Mouse (Mus musculus) cerebellum, adult 2 months (tissue): Measurements from ENCODE around the gene Vps37c. TPM values are rescaled to one million over a fixed set of nuclear protein-coding genes. Genes with fewer than 3 reads are reported as not detected.

Experiments
- DNase-seq, 2 experiments: peaks; one replicate each; pipeline ENCODE4 v3.0.0; 2021
- H3K27ac ChIP-seq: fragments of 200-500 bp; 2 replicates; pipeline ENCODE4 v1.5.1; 2012; ENCODE audit warnings: low read length, control low read depth, inconsistent platforms; ENCODE audit not compliant: insufficient read depth
- H3K27me3 ChIP-seq: fragments of 200-500 bp; 2 replicates; pipeline ENCODE4 v1.6.1; 2012; ENCODE audit warnings: inconsistent platforms, mild to moderate bottlenecking, low read length, moderate library complexity; ENCODE audit not compliant: control insufficient read depth, insufficient read depth
- H3K4me1 ChIP-seq: fragments of 200-500 bp; 2 replicates; pipeline ENCODE4 v1.6.1; 2011; ENCODE audit warnings: low read length; ENCODE audit not compliant: control insufficient read depth, insufficient read depth
- H3K4me3 ChIP-seq: fragments of 200-500 bp; replicated peaks from 2 replicates; pipeline ENCODE3; 2011; ENCODE audit warnings: mild to moderate bottlenecking, low read depth, low read length, control low read depth; ENCODE audit not compliant: insufficient read depth
- CTCF ChIP-seq: fragments of 200-500 bp; IDR thresholded peaks from 2 replicates; pipeline ENCODE4 v1.5.1; 2011; ENCODE audit warnings: low read depth, mild to moderate bottlenecking, control low read depth, low read length, moderate library complexity, borderline replicate concordance; ENCODE audit not compliant: insufficient read depth
- POLR2A ChIP-seq: fragments of 200-500 bp; IDR thresholded peaks from 2 replicates; pipeline ENCODE4 v1.6.1; 2011; ENCODE audit warnings: low read length, control low read depth, borderline replicate concordance; ENCODE audit not compliant: insufficient read depth
- WGBS: fragments of 180-500 bp; shearing (Covaris S2); methylation state at CpG from one replicate; pipeline ENCODE4 v1.1.7; 2018; 5-methylcytosine and 5-hydroxymethylcytosine counted together
- polyA plus RNA-seq: library from polyadenylated mRNA; depleted of rRNA; stranded (reverse); fragments of >200 nt; gene quantifications from 2 replicates; pipeline ENCODE4 v1.2.3, GENCODE M21; 2012

Gene Vps37c
- polyA plus RNA-seq, 1 experiment: 31.4 TPM

DNA sequence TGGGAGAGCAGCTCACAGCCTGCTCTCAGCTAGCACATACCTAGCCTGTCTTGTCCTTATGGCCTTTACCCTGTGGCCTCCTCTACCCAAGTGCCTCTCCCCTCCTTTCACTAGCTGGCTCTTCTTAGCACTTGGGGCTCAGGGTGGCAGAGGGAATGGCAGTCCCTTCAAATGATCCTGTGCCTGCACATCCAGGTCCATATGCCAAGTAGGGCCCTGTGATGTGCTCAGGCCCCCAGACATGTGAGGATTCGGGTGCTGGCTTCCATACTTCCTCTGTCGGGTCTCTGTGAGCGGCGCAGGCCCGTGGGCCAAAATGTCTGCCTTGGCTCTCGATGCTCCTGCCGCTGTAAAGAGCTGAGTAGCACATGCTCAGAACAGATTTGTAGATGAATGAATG lies 47.3 kb downstream of the Vps37c start:
- 94% methylated on average over 7 of the region's 7 CpGs for WGBS
- Histone ChIP-seq H3K27me3 (no peaks in the 10 kb centered on the region), H3K27ac (no peak overlapping the region), H3K4me1 (peaks cover 13% of the 10 kb centered on the region), H3K4me3 (no peak overlapping the region)
- TF ChIP-seq CTCF: no peak
- TF ChIP-seq POLR2A: no peak
- DNase-seq: no peak

DNA sequence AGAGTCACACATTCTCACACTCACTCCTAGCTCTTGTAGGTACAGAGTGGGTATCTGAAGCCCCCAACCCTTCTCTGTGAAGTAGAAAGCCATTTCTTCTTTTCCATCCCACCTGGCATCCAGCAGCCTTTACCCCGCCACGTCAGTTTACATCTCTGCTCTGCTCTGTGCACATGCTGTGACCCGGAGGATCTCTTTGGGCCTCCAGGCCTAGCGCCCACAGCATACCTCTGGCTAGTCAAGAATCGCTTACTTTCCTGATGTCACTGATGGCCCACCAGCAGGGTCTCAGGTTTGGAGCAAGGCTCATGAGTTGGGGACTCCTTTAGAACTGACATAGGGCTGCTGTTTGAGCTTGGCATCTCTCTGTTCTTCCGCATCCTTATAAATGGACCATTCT lies 49.5 kb downstream of the Vps37c start:
- no peak overlapping the region for H3K4me3 ChIP-seq
- no peaks in the 10 kb centered on the region for H3K27me3 ChIP-seq
- no peak for DNase-seq
- TF ChIP-seq CTCF (no peak), POLR2A (no peak)
- H3K27ac ChIP-seq: no peak overlapping the region
- H3K4me1 ChIP-seq: peaks cover 8% of the 10 kb centered on the region
- 93% methylated on average over 6 of the region's 6 CpGs for WGBS

DNA sequence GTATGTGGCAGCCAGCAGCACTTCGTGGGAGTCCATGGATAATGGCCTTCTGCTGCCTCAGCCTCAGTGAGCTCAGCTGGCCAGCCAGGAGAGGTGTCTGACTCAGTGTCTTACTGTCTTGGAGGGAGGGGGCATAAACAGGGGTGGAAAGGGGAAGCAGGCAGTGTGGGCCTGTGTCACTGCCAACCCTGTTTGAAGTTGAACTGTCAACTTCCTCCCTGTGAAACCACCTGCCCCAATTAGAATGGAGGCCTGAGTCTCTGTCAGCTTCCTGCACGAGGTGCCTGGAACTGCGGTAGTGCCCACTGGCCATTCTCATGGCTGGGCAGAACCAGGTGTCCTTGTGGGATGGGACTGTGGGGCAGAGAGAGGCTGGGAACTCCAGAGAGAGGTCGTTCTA lies 50.3 kb downstream of the Vps37c start, which contains the start of gene Cd5:
TSS of gene Cd5 (minus strand) at position 192 of the 400 bp plus-strand sequence.
- peaks cover 3% of the 10 kb centered on the region for H3K4me1 ChIP-seq
- H3K27ac ChIP-seq: no peak within 1 kb of the TSS
- 66% methylated on average over 4 of the region's 4 CpGs for WGBS
- DNase-seq: no peak
- no peak for TF ChIP-seq POLR2A
- no peak for TF ChIP-seq CTCF
- no peak within 1 kb of the TSS for H3K4me3 ChIP-seq
- H3K27me3 ChIP-seq: no peaks in the 10 kb centered on the region

DNA sequence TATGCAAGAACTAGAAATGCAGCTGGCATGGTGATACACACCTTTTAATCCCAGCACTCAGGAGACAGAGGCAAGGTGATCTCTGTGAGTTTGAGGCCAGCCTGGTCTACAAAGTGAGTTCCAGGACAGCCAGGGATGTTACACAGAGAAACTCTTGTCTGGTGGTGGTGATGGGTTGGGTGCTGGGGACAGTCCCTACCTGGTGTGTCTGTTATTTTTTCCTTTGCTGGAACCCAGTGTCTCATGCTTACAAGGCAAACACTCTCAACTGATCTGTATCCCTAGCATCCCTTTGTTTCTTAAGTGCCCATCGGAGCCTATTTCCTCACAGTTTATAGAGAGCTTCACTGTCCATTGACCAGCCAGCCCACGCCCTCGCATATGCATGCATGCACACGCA lies 51.4 kb downstream of the Vps37c start:
- WGBS: 93% methylated on average over 4 of the region's 4 CpGs
- TF ChIP-seq CTCF: no peak
- no peak for TF ChIP-seq POLR2A
- Histone ChIP-seq H3K27ac (no peak overlapping the region), H3K4me3 (no peak overlapping the region), H3K4me1 (peaks cover 2% of the 10 kb centered on the region; the same call in 1 of the 2 replicates), H3K27me3 (no peaks in the 10 kb centered on the region)
- DNase-seq: no peak

DNA sequence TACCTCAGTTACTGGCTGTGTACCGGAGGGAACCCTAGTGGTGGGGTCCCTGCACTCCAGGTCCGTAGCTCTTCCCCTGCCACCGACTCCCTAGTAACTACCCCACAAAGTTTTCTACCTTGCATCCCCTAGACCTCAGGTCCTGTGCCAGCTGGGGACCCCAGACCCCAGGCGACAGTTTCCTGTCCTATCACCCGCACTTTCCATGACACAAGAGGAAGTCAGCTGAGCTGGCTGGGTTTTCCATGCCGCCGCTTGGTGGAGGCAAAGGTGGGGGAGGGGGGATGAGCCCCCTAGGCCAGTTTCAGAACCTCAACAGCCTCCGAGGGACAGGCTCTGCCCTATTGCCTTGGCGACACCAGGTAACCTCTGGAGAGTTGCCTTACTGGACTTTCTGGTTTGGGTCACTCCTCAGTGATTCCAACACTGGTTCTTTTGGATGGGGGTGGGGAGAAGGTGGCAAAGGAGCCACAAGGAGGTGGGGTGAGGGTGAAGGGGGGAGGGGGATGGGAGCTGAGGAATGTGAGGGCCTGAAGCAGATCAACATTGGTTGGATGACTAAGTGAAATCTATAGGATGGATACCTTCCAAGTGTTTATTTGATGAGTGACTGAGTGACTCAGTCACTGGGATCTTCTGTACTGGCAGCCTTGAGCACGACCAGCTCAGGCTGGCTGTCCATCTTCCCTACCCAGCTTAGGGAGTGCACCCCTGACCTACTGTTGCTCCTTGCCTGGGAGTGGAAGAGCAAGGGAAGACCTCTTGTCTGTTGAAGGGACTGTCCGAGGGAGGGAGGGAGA lies 52.3 kb downstream of the Vps37c start:
- H3K4me3 ChIP-seq: no peak overlapping the region
- H3K27me3 ChIP-seq: no peaks in the 10 kb centered on the region
- no peak for DNase-seq
- WGBS: 64% methylated on average over 11 of the region's 11 CpGs
- H3K4me1 ChIP-seq: peaks cover 2% of the 10 kb centered on the region; the same call in 1 of the 2 replicates
- no peak for TF ChIP-seq POLR2A
- TF ChIP-seq CTCF: no peak
- no peak overlapping the region for H3K27ac ChIP-seq

DNA sequence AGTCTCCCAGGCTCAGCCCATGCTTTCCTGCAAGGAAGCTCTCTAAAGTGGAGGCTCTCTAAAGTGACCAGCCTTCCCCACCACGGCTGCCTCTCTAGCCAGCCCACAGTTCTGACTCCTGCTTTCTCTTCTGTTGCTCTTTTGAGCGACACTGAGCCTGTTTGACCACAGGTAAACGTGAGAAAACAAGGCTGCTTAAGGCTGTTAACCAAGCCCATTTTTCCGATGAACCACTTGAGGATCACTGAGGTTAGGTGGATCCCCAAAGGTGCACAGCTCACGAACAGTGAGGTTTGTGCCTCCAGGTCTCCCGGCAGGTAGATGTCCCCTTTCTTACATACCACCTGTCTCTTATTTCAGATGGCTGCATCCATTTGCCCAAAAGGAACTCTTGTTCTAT lies 53.6 kb downstream of the Vps37c start:
- Histone ChIP-seq H3K4me1 (peaks cover 2% of the 10 kb centered on the region; the same call in 1 of the 2 replicates), H3K27me3 (no peaks in the 10 kb centered on the region), H3K27ac (no peak overlapping the region), H3K4me3 (no peak overlapping the region)
- DNase-seq: no peak
- TF ChIP-seq POLR2A (no peak), CTCF (no peak)
- WGBS: 88% methylated on average over 6 of the region's 6 CpGs

DNA sequence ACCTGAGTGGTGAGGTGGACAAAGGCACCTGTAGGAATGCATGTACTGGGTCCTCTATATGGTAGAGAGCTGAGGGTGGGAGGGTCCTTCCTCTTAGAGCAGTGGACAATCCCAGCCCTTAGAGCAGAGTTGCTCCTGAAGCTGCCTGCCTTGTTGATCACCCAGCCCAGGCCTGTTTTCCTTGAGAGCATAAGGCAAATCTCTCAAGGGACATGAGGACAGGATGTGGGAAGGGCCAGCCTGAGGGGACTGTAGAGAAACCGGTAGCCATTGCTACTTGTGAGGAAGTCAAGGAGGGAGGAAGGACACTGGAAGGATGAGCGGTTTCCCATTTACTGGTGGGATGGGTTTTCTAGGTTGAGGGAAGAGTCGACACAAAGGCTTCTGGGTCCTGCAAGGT lies 54.0 kb downstream of the Vps37c start:
- Histone ChIP-seq H3K4me1 (peaks cover 2% of the 10 kb centered on the region; the same call in 1 of the 2 replicates), H3K27ac (no peak overlapping the region), H3K4me3 (no peak overlapping the region), H3K27me3 (no peaks in the 10 kb centered on the region)
- WGBS: 86% methylated on average over 3 of the region's 3 CpGs
- no peak for DNase-seq
- TF ChIP-seq POLR2A: no peak
- no peak for TF ChIP-seq CTCF

DNA sequence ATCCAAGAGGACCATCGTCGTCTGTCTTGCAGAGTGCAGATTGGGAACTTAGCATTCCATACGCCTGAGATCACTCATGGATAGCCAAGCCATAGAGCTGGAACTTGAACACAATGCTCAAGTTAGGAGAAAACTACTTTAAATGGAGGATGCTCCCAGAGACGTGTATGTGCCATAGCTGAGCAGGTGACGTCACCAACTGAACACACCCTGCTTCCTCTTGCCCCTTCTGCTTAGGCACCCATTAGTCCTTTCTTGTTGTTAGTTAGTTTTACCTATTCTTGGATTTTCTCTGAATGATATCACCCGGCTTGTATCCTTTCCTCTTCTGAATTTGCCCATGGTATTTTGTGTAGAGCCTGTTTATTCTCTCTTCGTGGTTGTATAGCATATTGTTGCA lies 58.6 kb downstream of the Vps37c start:
- whole genome bisulfite sequencing: 92% methylated on average over 7 of the region's 7 CpGs

More for the DNA sequence above, 58.6 kb downstream of the Vps37c start:
- TF ChIP-seq POLR2A (no peak), CTCF (no peak)
- Histone ChIP-seq H3K4me1 (no peaks in the 10 kb centered on the region), H3K27me3 (no peaks in the 10 kb centered on the region), H3K4me3 (no peak overlapping the region), H3K27ac (no peak overlapping the region)
- no peak for DNase-seq
